Mouse (Mus musculus): ENCODE results near the gene Pth2r.

The Pth2r gene

DNA sequence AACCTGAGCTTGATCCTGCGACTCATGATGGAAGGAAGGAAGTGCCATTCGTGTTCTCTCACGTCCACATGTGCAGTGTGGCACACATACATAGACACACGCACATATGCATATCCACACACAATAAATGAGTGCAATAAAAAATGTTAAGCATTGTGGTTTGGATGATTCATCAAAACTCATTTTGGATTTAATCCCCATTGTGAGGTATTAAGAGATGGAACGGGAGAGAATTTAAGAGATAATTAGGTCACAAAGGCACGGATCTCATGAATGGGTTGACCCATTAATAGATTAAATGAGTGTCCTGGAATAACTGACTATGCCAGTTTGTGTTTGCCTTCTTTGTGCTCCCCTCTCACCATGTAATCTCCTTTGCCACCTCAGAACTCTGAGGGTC, at the start of gene Pth2r:
Pth2r (plus strand) TSS at position 301 of the 400 bp plus-strand sequence.
- DNase-seq = no peak

DNA sequence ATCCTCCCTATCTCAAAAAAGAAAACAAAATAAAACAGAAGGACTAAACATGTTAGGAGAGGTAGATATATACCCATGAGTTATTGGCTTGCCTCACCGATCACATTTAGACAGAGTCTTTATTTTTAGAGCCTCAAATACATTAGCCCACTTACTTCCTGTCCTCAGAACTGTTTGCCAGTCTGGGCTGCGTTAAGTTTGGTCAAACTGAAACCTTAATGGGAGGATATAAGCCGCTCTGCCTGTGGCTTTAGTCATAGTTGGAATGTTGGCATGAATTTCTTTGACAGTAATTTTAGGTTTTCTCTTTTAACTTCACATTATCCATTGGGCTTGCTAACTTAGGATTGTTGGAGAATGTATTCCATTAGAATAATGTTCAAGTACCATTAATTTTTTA, 44.1 kb upstream of the Pth2r start:
- DNase-seq = no peak

DNA sequence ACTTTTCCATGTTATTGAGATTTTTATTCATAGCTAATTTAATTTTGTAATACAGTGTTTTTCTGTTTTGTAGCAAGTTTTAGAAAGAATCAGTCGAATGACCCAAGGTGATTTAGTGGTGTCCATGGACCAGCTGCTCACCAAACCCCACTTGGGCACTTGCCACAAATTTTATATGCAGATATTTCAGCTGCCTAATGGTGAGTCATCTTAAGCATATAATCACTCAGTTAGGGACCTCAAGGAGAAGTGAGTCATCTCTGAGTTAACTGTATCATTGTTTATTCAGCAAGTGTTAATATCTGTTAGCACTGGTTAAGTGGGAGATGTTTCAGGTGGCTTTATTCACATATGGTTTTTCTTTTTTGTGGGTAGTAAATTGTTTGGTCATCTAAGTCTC, 36.2 kb upstream of the Pth2r start:
- DNase-seq = no peak

DNA sequence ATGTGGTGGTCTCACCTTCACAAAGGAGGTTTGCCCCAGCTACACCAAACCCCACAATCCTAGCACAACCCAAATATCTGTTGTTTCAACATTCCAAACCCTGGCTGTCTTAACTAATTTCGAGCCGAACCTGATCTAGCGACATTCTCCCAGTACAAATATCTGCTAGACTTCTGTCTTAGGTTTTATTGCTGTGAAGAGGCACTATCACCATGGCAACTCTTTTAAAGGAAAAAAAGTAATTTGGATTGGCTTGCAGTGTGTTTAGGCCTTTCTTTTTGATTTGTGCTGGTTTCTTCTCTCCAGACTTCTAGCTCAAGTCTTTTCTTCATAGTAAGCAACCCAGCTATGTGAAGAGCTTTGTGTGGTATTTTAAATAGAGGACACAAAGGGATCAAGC, 1.4 kb upstream of the Pth2r start:
- no peak for DNase-seq

DNA sequence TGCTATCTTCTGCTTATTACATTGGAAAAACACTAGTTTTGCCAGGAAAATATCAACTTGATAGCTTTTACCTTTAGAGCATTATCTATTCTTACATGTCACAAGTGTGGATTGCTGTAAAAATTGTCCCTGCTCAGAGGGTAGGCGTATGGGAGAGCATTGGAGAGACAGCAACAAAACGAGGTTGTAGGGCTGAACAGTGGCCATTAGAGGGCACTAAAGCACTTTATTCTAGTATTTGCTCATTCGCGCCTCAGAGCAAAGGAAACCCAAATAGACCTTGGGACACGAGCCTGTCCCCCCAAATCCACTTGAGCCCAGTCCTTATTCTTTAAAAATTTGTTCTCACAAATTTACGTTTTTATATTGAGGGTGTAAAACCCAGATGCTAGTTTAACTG, 910 bp downstream of the Pth2r start:
- DNase-seq = peak; percentile 32 to 53

DNA sequence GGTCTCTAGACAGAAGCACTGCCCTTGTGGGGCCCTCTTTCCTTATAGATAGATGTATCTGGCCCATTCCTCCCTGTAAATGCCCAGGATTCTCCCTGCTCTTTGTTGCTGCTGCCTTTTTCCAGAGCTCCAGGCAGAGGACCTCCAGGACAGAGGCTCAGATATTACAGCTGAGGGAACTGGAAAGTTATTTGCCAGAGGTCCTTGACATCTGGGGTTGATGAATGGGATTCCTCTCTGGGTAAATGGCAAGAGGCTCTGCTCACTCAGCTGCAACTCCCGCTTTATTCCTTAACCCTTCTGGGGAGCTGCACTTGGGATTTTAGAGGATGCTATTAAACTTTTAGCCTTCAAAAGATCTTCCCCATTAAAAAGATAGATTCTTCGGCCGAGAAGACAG, 26.6 kb downstream of the Pth2r start:
- no peak for DNase-seq

DNA sequence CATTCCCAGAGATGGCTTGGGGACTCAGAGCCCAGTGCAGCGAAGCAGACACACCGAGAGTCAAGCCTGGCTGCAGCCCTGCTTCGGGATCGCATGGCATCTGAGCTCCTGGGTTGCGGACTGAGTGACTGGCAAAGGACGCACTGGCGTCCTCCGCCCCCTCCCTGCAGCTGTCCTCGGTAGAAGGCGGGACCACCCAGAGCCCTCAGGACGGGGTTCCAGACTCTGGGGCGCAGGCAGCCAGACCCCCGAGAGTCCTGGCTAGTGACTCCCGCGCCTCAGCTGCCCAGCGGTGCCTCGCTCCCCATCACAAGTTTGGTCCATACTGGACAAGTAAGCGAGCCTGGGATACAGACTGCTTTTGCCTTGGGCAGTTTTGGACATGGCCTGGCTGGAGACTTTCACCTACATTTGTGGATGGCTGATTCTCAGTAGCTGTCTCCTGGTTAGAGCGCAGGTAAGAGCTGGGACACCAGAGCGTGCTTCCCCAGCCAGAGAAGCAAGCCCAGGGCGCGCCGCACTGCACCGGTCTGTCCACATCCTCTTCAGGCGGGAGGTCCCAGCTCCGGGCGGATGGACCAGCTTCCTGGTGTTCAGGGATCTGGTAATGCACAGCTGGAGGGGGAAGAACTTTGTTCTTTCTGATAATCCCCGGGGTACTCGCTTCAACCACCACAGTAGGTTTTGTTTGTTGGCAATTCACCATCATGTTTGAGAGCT, 29.5 kb downstream of the Pth2r start:
- no peak for DNase-seq

DNA sequence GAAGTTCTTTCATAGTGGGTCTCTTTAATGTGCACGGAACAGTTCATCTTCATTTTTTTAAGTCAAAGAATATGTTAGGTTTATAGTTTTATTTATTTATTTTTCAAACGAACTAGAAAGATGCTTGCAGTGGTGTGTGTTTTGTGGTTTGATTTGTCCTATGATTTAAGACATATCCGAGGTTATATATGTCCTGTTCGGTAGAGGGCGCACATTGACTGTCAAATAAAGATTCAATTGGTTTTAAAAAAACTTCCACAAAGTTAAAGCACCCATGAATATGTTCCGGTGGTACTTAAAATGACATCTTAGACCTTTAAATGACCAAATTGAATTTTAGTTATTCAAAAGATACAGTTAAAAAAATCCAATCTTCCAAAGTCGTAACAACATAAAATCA, 30.3 kb downstream of the Pth2r start:
- peak; percentile 6 to 19 for DNase-seq

DNA sequence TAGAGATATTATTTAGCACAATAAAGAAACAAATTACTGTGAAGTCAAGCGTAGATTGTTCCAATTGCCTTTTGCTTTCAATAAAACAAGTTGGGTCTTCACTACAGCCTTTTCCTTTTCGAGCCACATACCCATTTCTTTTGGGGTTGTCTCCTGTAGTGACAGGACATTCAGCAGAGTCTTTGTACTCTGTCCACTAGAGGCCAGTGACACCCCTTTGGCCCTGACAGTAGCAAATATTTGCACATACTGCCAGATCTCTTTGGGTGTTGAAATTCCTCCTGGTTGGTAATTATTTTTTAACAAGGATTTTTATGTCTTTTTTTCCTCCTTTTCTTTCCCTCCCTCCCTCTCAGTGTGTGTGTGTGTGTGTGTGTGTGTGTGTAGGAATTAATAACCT, 31.0 kb downstream of the Pth2r start:
- DNase-seq = no peak

DNA sequence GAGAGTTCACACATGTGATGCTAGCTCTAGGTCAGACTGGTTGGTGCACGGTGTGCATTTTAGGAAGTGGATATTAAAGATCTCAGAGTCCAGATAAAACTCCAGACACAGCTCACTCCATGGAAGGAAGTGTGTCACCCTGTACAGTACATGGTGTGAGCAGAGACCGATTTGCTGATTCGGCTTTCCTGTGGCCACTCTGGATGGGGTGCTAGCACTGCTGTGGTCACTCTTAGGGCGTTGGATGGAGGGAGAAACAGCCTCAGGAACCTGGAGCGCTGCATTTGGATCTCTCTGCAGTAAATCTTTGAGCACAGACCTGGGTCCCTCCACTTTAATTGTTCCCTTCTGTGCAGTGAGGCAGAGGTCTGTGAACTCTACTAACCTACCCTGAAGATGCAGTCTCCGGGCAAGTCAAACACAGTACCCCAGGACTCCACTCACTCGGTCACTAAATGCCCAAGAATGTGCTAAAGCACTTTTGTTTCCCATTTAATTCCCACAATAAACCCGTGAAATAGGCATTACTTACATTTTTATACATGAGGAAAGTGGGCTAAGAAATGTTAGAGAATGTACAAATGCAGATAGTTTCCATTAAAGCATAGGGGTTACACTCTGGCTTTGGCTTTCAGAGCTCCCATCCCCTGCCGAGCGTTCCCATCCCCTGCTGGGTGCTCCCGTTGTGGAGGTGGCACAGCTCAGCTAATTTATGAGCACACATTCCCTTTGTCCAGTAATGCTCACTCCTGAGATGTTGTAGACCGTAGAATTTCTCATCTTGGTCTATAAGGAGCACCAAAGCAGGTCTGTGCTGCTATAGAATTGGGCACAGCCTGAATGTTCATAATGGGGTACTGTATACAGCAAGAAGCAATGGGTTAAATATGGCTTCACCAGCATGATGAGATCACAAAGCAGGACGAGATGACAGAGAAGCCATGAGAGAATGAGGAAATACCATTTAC, 32.5 kb downstream of the Pth2r start:
- DNase-seq = no peak

DNA sequence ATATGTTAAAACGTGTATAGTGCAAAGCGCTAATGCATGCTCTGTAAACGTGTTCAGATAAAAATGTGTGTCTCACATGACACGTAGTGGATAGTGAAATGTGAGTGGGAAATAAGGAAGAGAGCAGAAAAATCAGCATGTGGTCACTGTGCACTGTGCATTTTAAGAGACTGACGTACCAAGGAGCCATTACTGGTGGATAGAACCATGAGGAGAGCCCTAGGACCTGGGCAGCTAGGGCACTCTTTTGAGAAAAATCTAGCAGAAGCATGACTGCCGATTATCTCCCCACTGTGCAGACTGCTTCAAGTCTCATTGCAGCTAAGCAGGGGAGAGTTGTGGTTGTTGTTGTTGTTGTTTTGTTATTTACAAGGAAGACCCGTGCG, 33.2 kb downstream of the Pth2r start:
- no peak for DNase-seq

DNA sequence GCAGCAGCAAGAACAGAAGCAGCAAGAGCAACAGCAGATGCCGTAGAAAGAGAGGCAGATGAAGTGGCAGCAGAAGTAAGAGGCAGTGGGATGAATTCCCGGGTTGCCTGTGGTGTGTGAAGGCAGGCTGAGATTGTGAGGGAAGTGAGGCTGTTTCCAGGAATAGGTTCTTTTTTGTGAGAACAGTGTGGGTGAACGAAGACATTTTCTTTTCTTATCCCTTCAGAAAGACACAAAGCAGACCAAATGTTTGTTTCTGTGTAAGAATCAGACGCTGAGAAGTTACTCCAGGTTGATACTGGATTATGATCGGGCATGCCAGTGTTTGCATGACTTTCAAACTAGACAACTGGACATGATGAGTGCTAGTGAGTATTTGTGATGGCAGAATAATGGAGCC, 52.2 kb downstream of the Pth2r start:
- no peak for DNase-seq

DNA sequence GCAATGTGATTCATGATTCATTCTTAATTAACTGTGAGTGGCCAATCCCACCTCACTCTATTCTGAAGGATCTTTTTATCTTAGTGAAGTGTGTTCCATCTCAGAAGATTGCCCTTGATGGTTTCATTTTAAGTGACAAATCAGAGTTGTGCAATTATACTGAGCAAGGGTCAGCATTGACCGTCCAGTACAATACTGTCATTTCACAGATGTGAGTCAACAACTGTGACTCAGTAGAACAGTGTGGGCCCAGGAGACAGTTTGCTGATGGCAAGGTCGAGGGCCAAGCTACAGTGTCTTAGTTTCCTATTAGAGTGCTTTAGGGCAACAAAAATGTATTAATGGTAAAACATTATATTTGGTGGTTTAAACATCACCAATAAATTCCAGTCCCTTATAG, 55.9 kb downstream of the Pth2r start:
- no peak for DNase-seq

DNA sequence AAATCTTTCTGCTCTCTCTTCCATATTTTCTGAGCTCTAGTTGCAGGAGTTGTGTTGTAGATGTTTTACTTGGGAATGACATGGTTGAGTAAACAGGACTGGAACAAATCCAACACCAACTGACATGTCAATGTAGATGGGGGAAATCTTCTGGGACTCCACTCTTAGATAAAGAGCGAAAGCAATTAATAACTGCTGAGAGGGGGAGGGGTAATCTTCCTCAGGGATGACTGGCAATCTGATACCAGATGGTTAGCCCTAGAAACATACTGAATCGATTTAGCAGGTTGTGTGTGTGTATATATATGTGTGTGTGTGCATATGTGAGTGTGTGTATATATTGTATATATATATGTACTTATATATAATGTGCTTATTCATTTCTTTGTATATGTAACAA, 58.4 kb downstream of the Pth2r start:
- DNase-seq = no peak

DNA sequence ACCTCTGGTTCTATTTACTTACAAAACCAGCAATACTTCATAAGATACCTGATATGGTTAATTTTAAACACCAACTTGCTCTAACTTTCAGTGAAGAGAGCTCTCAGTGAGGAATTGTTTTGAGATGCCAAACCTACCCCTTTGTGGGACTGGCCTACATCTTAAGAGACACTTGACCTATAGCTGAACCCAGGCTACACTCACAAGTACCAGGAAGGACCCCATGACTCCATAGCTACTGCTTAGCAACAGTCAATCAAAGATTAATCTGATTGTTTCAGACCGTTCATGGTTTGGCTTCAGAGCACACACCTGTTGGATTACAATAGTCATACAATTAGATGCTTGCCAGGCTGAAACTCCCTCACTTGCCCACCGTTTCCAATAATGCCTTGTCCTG, 71.1 kb downstream of the Pth2r start:
- no peak for DNase-seq

DNA sequence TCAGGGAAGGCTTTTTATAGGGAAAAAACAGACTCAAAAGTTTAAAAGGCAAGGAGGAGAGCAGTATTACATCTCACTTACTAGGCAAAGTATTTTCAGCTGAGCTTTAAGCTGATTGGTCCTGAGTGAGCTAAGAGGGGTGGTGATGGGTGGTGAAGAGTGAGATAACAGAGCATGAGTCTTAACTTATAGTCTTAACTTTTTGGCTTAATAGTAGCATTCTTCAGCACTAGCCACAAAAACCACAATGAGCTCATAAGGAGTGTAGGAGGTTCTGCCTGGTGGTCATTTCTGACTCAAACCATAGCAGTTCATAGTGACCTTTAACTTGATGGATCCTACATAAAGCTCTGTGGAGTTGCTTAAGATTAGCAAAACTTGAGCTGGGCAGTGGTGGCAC, 72.3 kb downstream of the Pth2r start:
- DNase-seq = no peak

DNA sequence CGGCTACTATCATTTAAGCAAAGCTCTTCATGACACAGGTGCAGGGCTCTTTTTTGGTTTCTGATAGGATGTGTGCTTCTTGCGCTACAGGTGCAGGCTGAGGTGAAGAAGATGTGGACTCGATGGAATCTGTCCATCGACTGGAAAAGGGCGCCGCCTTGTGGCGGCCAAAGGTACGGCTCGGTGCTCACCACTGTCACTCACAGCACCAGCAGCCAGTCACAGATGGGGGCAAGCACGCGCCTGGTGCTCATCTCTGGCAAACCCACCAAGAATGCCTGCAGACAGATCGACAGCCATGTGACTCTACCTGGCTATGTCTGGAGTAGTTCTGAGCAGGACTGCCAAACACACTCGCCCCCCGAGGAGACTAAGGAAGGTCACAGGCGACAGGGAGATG, 106.5 kb downstream of the Pth2r start:
- DNase-seq = peak in 1 of 2 experiments; percentile 20

DNA sequence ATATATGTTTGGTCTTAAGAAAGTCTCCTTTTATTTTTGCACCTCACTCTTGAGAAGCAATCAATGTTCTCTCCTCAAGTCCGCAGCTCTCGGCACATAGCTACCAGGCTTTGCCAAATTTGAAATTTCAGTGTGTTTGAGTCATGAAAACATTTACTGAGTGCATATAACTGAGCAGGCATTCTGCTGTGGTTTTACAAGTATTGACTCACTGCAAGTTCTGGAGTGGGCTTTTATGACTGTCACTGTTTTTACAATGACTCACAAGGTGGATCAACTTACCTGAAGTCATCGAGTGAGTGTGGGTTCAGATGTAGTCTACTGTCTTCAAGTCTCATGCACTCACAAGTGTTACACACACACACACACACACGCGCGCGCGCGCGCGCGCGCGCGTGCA, 107.8 kb downstream of the Pth2r start:
- no peak for DNase-seq

DNA sequence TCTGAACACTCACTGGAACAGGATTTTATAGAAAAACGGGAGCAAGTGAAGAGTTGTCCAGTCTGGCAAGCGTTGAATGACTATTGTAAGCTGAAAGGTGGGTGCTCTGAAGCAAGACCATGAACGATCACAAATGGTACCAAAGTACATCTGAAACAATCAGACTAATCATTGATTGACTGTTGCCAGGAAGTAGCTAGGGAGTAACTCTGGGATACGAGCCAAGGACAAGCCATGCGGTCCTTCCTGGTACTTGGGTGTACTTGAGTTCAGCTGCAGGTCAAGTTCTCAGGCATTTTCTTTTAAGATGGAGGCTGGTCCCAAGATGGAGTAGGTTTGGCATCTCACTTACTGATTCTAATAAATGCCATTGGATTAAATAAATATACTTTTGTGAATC, 125.6 kb downstream of the Pth2r start:
- DNase-seq = peak; percentile 8 to 51

DNA sequence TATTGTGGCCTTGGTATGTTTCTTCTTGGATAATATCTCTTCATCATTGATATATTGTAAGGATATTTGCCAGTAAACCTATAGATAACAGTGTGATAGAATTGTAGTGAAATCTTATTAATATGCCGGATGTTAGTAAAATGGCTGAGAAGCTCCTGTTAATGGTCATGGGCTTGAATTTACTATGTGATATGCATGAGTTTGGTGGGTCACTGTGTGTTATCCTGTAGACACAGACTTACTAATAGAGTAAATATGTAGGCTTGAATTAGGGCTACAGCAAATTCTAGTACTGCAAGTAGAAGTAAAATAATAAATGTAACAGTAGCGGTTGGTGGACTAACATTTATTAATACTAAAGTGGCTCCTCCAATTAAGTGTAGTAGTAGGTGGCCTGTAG, 139.1 kb downstream of the Pth2r start:
- no peak for DNase-seq

DNA sequence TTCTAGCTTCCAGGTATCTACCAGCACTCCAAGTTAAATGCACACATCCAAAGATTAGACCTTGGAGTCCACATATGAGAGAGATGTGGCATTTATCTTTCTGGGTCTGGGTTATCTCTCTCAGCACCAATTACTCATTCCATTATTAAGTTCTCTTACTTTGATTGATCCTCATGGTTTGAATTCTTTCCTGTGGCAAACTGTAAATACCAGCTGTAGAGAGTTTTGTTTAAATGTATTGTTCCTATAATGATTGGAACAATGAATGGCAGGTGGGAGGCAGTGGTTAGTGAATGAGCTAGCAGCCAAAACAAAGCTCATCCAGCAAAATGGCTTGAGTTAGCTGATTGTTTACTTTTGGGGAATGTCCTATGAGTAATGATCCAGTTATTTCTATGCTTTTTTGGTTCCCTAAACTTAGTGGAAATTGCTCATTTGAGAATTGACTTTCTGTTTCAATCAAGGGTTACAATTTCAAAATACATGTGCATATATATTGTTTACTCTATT, 140.7 kb downstream of the Pth2r start:
- no peak for DNase-seq
